Mouse (Mus musculus): Measurements from ENCODE around the gene Gm10382.
"Not testable (repeated sequence)": the region's sequence is repeated elsewhere in the genome, so short reads cannot be mapped to it uniquely, and the experiment has no call there.

The Gm10382 gene

DNA sequence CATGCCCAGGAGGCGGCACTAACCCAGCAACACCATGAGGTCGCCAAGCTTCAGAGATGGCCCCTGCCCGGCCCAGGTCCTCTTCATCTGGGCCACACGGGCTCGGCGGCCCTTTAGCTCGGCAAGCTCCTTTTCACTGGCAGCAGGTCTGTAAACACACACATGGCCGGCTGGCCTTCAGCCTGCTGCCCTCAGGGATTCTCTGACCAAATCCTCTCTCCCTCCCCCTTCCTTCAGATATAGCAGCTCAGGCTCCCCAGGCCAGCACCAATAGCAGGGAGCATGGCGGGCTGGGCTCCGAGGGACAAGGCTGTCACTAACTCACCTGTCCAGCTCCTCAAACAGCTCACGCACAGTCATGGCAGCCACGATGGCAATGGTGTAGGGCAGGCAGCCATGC is 29.5 kb downstream of the Gm10382 start:
- no peak for DNase-seq (ENCODE audit: low spot score in 2 of 2)

DNA sequence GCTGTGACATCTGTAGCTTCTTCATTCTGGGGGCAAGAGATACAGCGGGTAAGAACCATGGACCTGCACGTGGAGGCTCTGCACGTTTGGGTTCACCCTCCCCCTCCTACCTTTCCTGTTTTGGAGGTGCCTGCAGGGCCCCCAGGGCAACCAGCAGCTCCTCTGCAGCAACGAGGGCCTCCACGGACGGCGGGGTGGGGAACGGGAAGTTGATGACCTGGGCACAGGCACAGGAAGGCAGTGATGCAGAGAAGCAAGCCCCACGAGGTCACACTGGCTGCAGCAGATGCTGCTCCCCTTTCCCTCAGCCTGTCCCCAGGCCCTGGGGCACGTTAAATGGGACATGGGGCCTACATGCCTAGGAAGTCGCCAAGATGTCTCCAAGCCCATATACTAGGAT is 30.0 kb downstream of the Gm10382 start:
- DNase-seq (ENCODE audit: low spot score in 2 of 2), result no peak

DNA sequence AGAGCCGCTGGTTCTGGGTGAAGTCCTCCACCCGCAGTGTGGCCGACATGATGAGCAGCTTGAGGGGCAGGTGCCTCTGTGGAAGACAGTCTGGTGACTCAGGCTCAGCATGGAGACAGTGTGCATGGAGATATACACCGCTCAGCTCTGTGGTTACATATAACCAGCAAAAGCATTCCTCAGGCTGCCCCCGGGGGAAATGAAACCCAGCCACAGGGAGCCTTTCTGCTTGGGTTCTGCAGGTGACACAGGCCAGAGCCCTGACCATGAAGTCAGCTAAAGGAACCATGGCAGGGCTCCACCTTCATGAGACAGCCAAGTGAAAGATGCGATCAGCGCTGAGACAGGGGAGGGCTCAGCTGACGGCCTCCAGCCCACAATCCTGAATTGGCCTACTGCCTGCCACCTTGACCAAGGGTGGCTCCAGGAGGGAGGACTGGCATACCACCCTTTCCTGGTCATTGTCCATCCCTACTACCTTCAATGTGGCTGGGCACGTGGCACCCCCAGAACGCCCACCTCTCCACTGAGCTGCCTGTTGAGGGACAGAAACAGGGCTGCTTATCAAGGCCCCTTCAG is 36.7 kb downstream of the Gm10382 start:
- no peak for DNase-seq (ENCODE audit: low spot score in 2 of 2)

DNA sequence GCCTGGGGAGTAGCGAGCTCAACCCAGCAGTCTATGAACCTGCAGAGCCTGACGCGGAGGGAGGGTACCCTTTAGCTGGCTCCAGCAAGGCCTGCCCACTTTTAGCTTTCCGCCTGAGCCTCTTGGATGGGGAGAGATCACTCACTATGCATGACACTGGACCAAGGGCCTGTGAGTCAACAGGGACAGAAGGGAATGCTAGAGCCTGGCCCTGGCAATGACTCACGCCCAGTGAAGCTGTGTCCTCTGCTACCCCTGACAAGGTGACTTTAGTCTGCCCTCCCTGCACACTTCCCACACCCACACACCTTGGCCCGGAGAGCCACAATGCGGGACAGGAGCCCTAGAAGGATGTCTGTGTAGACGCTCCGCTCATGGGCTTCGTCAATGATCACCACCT is 37.2 kb downstream of the Gm10382 start:
- DNase-seq (ENCODE audit: low spot score in 2 of 2), result no peak

DNA sequence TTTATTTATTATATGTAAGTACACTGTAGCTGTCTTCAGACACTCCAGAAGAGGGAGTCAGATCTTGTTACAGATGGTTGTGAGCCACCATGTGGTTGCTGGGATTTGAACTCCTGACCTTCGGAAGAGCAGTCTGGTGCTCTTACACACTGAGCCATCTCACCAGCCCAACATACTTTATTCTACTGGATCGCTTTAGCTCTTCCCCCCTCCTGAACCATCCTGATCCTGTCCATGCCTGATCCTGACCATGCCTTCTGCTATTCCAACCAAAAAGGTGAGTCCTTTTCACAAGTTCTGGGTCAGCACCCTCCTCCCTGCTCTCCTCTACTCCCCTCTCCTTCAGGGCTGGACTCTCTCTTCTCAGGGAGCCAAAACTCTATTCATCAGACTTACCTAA is 43.2 kb downstream of the Gm10382 start:
- DNase-seq (ENCODE audit: low spot score in 2 of 2), result not testable (repeated sequence)

DNA sequence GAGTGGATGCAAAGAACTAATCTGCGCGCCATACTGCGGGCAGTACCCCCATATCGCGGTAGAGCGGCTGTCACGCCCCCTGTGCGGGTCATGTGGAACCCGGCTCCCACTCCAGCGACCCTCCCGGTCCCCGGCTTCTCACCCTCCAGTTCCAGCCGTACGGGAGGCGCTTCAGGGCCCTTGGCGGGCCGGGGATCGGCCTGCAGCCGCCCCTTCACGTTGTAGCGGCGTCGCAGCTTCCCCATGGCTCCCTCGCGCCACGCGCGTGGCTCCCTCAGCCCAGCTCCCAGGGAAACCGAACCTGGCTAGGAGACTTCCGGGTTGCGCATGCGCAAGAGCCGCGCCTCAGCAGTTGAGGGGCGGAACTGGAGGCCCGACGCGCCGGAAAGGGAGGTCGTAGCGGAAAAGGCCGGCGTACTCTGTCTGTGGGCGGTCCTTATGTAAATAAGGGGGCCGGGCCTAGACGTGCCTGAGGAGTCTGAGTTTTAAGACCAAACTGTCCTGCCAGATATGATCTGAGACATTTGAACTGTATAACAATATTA is 44.7 kb downstream of the Gm10382 start, which contains the start of gene Dhx37:
Gene Dhx37 (minus strand): TSS at position 329 of the 545 bp plus-strand sequence.
- DNase-seq (ENCODE audit: low spot score in 2 of 2), result peak; percentile 84 to 93

DNA sequence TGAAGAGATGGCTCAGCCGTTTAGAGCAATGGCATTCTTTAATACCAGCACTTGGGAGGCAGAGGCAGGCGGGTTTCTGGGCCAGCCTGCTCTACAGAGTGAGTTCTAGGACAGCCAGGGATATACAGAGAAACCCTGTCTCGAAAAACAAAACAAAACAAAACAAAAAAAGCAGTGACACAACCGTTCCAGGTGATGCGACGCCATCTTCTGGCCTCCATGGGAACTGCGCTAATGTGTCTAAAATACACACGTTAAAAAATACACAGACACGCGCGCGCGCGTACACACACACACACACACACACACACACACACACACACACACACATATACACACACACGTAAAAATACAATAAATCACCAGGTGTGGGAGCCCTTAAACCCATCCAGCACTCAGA is 45.2 kb downstream of the Gm10382 start:
- not testable (repeated sequence) for DNase-seq (ENCODE audit: low spot score in 2 of 2)

All from urinary bladder, postnatal 36 days (tissue).